ENCODE assay signal across 8 mouse cellular contexts in the genomic region with DNA sequence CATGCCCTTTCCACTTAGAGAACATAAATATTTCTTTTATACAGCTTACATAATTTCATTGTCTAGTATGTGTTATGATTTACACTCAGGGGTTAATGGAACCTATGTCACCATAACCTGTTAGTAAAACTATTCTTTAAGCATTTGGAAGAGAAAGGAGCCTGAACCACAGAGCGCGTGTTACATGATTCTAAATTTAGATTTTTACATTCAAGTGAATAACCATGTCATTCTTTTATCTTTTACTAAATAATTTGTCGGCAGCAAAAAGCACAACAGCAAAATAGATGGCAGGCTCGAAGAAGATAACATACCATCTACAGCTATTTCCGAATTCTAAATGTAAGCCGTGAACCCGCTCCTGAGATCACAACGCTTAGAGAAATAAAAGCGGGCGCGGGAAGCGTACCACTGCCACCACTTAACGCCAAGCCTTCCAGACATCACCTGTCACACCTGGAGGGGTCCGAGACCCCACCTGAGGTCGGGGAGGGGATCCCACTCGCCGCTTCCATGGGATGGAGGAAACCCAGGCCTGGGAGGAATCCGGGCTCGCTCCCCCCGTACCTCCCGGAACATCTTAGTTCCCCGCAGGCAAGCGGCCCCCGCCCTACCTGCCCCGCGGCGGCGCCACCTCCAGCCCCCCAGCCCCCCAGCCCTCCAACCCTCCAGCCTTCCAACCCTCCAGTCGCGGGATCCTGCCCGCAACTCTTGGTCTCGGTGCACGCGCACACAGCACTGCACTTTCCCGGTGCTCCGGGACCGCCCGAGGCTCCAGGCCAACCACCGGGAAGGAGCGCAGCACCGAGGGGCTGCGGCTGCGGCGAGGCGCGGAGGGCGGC. TPM values are rescaled to one million over a fixed set of nuclear protein-coding genes. Genes with fewer than 3 reads are reported as not detected.
DNase-seq lines count a peak whose midpoint lies in the region; ATAC-seq and TF ChIP-seq lines count a peak whose summit lies in the region.

No protein-coding gene starts in this region.

- H3K4me3 ChIP-seq in heart, embryonic 10.5 days = peak overlapping the region; percentile 86
- H3K4me3 ChIP-seq in forebrain, postnatal 0 days (ENCODE audit: low read depth, low read length) = peak overlapping the region; percentile 77
- H3K4me3 ChIP-seq in liver, embryonic 14.5 days (ENCODE audit: insufficient read depth in 1 of 2, low read depth in 2 of 2, low read length in 2 of 2) = peak overlapping the region; percentile 57 to 66

- ATAC-seq in forebrain, postnatal 0 days = peak; percentile 70
- ATAC-seq in liver, embryonic 14.5 days (ENCODE audit: insufficient read depth) = peak; percentile 60

- H3K4me2 ChIP-seq in forebrain, postnatal 0 days (ENCODE audit: low read depth) = peak overlapping the region; percentile 74
- peak overlapping the region; percentile 75 for H3K4me2 ChIP-seq in liver, embryonic 14.5 days (ENCODE audit: low read depth)

- WGBS in heart, embryonic 10.5 days = 4% methylated on average over 45 of the region's 47 CpGs
- WGBS in forebrain, postnatal 0 days = 7% methylated on average over 44 of the region's 47 CpGs
- WGBS in liver, embryonic 14.5 days (ENCODE audit: insufficient replicate concordance) = 2% methylated on average over 47 of the region's 47 CpGs

- peak overlapping the region; percentile 72 for H3K9ac ChIP-seq in forebrain, postnatal 0 days
- peak overlapping the region; percentile 52 for H3K9ac ChIP-seq in liver, embryonic 14.5 days (replicated peaks)

- peaks cover 5% of the 10 kb centered on the region; the same call in 1 of the 2 replicates for H3K4me1 ChIP-seq in heart, embryonic 10.5 days
- H3K4me1 ChIP-seq in forebrain, postnatal 0 days (ENCODE audit: insufficient read depth) = peaks cover 5% of the 10 kb centered on the region; the same call in 1 of the 2 replicates
- no peaks in the 10 kb centered on the region for H3K4me1 ChIP-seq in liver, embryonic 14.5 days (replicated peaks; ENCODE audit: control insufficient read depth in 2 of 2, insufficient read depth in 2 of 2, low read length in 1 of 2)

- H3K36me3 ChIP-seq in heart, embryonic 10.5 days = no peaks in the 10 kb centered on the region
- H3K36me3 ChIP-seq in forebrain, postnatal 0 days (ENCODE audit: insufficient read depth) = no peaks in the 10 kb centered on the region
- no peaks in the 10 kb centered on the region for H3K36me3 ChIP-seq in liver, embryonic 14.5 days (replicated peaks; ENCODE audit: control insufficient read depth, insufficient read depth, low read depth)

- peak; percentile 74 for DNase-seq in heart, embryonic 10.5 days (ENCODE audit: low spot score)
- DNase-seq in heart, adult 9 months (ENCODE audit: low spot score in 2 of 2) = no peak
- peak; percentile 28 to 52 for DNase-seq in thymus, adult 18-20 months
- no peak for DNase-seq in thymus, postnatal 4 days
- peak; percentile 41 for DNase-seq in forebrain, postnatal 0 days
- no peak for DNase-seq in liver, embryonic 14.5 days (ENCODE audit: low read depth in 3 of 3, low spot score in 3 of 3)
- peak; percentile 37 to 39 for DNase-seq in thymus, postnatal 10 days (ENCODE audit: low spot score in 2 of 2)
- DNase-seq in adrenal gland, postnatal 4 days (ENCODE audit: low spot score in 2 of 2) = no peak

- no peak for TF ChIP-seq EP300 in liver, embryonic 14.5 days (IDR thresholded peaks at IDR 0.05; ENCODE audit: low read depth)

- H3K27me3 ChIP-seq in heart, embryonic 10.5 days (ENCODE audit: insufficient read depth, poor library complexity, severe bottlenecking) = peaks cover 31% of the 10 kb centered on the region
- H3K27me3 ChIP-seq in forebrain, postnatal 0 days (ENCODE audit: insufficient read depth, low read length) = no peaks in the 10 kb centered on the region
- peaks cover 20% of the 10 kb centered on the region for H3K27me3 ChIP-seq in liver, embryonic 14.5 days (ENCODE audit: control insufficient read depth, insufficient read depth, low read length)

- no peaks in the 10 kb centered on the region for H3K9me3 ChIP-seq in heart, embryonic 10.5 days
- no peaks in the 10 kb centered on the region for H3K9me3 ChIP-seq in forebrain, postnatal 0 days (ENCODE audit: low read length)
- H3K9me3 ChIP-seq in liver, embryonic 14.5 days (ENCODE audit: control insufficient read depth, low read length) = no peaks in the 10 kb centered on the region

- no peak for TF ChIP-seq CTCF in forebrain, postnatal 0 days (IDR thresholded peaks at IDR 0.05; ENCODE audit: low read depth)
- TF ChIP-seq CTCF in liver, embryonic 14.5 days (IDR thresholded peaks at IDR 0.05; ENCODE audit: low read depth) = no peak

- H3K27ac ChIP-seq in heart, embryonic 10.5 days = peak overlapping the region; percentile 84
- H3K27ac ChIP-seq in forebrain, postnatal 0 days (ENCODE audit: low read depth, low read length) = peak overlapping the region; percentile 86
- H3K27ac ChIP-seq in liver, embryonic 14.5 days = no peak overlapping the region

RNA-seq across cellular contexts. Expression of a gene that starts 0.6 kb away (rescaled TPM):
- polyA plus RNA-seq in heart, embryonic 10.5 days (2016; fragmentation: Nextera tagmentation; extraction: Ambion mirVana) = 1.3 and 3.2 TPM in 2 replicates
- total RNA-seq in forebrain, postnatal 0 days (2014; rRNA removed) = 15.7 and 23.4 TPM in 2 replicates
- polyA plus RNA-seq in forebrain, postnatal 0 days (2015; fragmentation: Nextera tagmentation; extraction: Ambion mirVana) = 5.0 and 8.2 TPM in 2 replicates
- 0.62 and 0.77 TPM in 2 replicates for polyA plus RNA-seq in liver, embryonic 14.5 days (2012; rRNA removed)
- 0.91 and 0.96 TPM in 2 replicates for polyA plus RNA-seq in liver, embryonic 14.5 days (2014; fragmentation: Nextera tagmentation; extraction: Ambion mirVana)
- total RNA-seq in adrenal gland, postnatal 4 days (2021) = 10 to 100 TPM in 1 of 2 experiments, 1 to 10 TPM in 1; 7.9 to 12.6 TPM

Comparison
In these comparisons a context has a peak if more than half of its experiments do, and no peak if none do; other contexts are left out.
1. DNase-seq: peak in heart, embryonic 10.5 days (single experiment), thymus, adult 18-20 months (2 of 2), forebrain, postnatal 0 days (single experiment) and thymus, postnatal 10 days (2 of 2); none in heart, adult 9 months (0 of 2), thymus, postnatal 4 days (single experiment), liver, embryonic 14.5 days (0 of 3) and adrenal gland, postnatal 4 days (0 of 2).
2. Peak in every context shown above with its lines, with median percentiles within 50 percentile points of each other: H3K4me3 ChIP-seq.